8 mouse cellular contexts compared by ENCODE assay signal in genomic region chr12:59011275-59011843, GRCm38 (mm10). TPM values are rescaled to one million over a fixed set of nuclear protein-coding genes. Genes with fewer than 3 reads are reported as not detected.
DNase-seq lines count a peak whose midpoint lies in the region; ATAC-seq and TF ChIP-seq lines count a peak whose summit lies in the region.

No protein-coding gene starts in this region.

- peak overlapping the region; percentile 74 for H3K9ac ChIP-seq in liver, embryonic 11.5 days (ENCODE audit: low read depth, low read length)
- H3K9ac ChIP-seq in stomach, postnatal 0 days (ENCODE audit: low read length) = peak overlapping the region; percentile 92

- H3K4me2 ChIP-seq in liver, embryonic 11.5 days = peak overlapping the region; percentile 70
- peak overlapping the region; percentile 82 for H3K4me2 ChIP-seq in stomach, postnatal 0 days (replicated peaks; ENCODE audit: low read depth)

- H3K36me3 ChIP-seq in thymus, adult 2 months (ENCODE audit: control insufficient read depth, insufficient read depth, low read length) = peaks cover 6% of the 10 kb centered on the region; the same call in 1 of the 2 replicates
- H3K36me3 ChIP-seq in liver, embryonic 11.5 days (ENCODE audit: control insufficient read depth, insufficient read depth, low read length) = peaks cover 7% of the 10 kb centered on the region; the same call in 1 of the 2 replicates
- peaks cover 3% of the 10 kb centered on the region; the same call in 1 of the 2 replicates for H3K36me3 ChIP-seq in stomach, postnatal 0 days (ENCODE audit: control insufficient read depth, insufficient read depth, low read length)

- ATAC-seq in liver, embryonic 11.5 days (replicated peaks; ENCODE audit: low FRiP score) = peak; percentile 69; the same call in 1 of the 2 replicates
- ATAC-seq in stomach, postnatal 0 days (ENCODE audit: low FRiP score, low TSS enrichment) = peak; percentile 62

- no peaks in the 10 kb centered on the region for H3K9me3 ChIP-seq in liver, embryonic 11.5 days (ENCODE audit: control insufficient read depth, low read length)
- H3K9me3 ChIP-seq in stomach, postnatal 0 days (ENCODE audit: control insufficient read depth, low read length) = no peaks in the 10 kb centered on the region

- TF ChIP-seq POLR2A in thymus, adult 2 months (IDR thresholded peaks at IDR 0.05; ENCODE audit: control insufficient read depth, extremely low read depth, insufficient read depth, low read length, poor library complexity) = no peak

- H3K27ac ChIP-seq in gastrocnemius, adult 2 months = peak overlapping the region; percentile 98
- peak overlapping the region; percentile 34 for H3K27ac ChIP-seq in thymus, adult 2 months (ENCODE audit: control insufficient read depth, insufficient read depth, low read length)
- peak overlapping the region; percentile 85 for H3K27ac ChIP-seq in liver, embryonic 11.5 days (ENCODE audit: low read depth, low read length)
- peak overlapping the region; percentile 98 for H3K27ac ChIP-seq in stomach, postnatal 0 days (replicated peaks)

- peak overlapping the region; percentile 99 for H3K4me3 ChIP-seq in gastrocnemius, adult 2 months
- peak overlapping the region; percentile 84 for H3K4me3 ChIP-seq in thymus, adult 2 months (ENCODE audit: control insufficient read depth, insufficient read depth, low read length)
- peak overlapping the region; percentile 63 for H3K4me3 ChIP-seq in liver, embryonic 11.5 days (ENCODE audit: low read depth, low read length)
- H3K4me3 ChIP-seq in stomach, postnatal 0 days (ENCODE audit: low read depth, low read length) = peak overlapping the region; percentile 79

- no peak for TF ChIP-seq CTCF in gastrocnemius, adult 2 months (IDR thresholded peaks at IDR 0.05)
- TF ChIP-seq CTCF in thymus, adult 2 months (IDR thresholded peaks at IDR 0.05; ENCODE audit: borderline replicate concordance, control insufficient read depth, extremely low read depth, insufficient read depth, low read length, poor library complexity) = no peak
- TF ChIP-seq CTCF in stomach, postnatal 0 days (IDR thresholded peaks at IDR 0.05; ENCODE audit: low read depth) = no peak

- no peaks in the 10 kb centered on the region for H3K4me1 ChIP-seq in thymus, adult 2 months (replicated peaks; ENCODE audit: control insufficient read depth, insufficient read depth, low read length)
- H3K4me1 ChIP-seq in liver, embryonic 11.5 days (replicated peaks; ENCODE audit: control insufficient read depth, insufficient read depth, low read length) = peaks cover 8% of the 10 kb centered on the region
- H3K4me1 ChIP-seq in stomach, postnatal 0 days (replicated peaks; ENCODE audit: control insufficient read depth, insufficient read depth) = peaks cover 5% of the 10 kb centered on the region

- TF ChIP-seq EP300 in stomach, postnatal 0 days (optimal IDR thresholded peaks at IDR 0.05) = no peak

- WGBS in thymus, adult 2 months = 3% methylated on average over 25 of the region's 25 CpGs
- 0% methylated on average over 25 of the region's 25 CpGs for WGBS in liver, embryonic 11.5 days
- WGBS in stomach, postnatal 0 days = 0% methylated on average over 25 of the region's 25 CpGs

- H3K27me3 ChIP-seq in thymus, adult 2 months (ENCODE audit: control insufficient read depth, insufficient read depth, low read length) = no peaks in the 10 kb centered on the region
- no peaks in the 10 kb centered on the region for H3K27me3 ChIP-seq in liver, embryonic 11.5 days (replicated peaks; ENCODE audit: control insufficient read depth, insufficient read depth, low read length)
- H3K27me3 ChIP-seq in stomach, postnatal 0 days (ENCODE audit: control insufficient read depth, insufficient read depth, low read length) = no peaks in the 10 kb centered on the region

- intact Hi-C loops in gastrocnemius, adult 2 months (cut with DNase I) = loop anchor here (5.0 kb wide), 1 partner anchor 206 kb away; the partner anchor contains the start of gene Fbxo33

- DNase-seq in gastrocnemius, adult 2 months = no peak
- DNase-seq in gastrocnemius, postnatal 25 days = no peak
- DNase-seq in thymus, adult 2 months = no peak
- no peak for DNase-seq in thymus, adult 18-20 months
- DNase-seq in liver, embryonic 11.5 days (ENCODE audit: low spot score) = no peak
- DNase-seq in stomach, postnatal 0 days (ENCODE audit: low spot score) = no peak
- DNase-seq in spleen, postnatal 10 days (ENCODE audit: low spot score in 2 of 2) = no peak
- no peak for DNase-seq in layer of hippocampus, adult 8-10 months (ENCODE audit: low spot score in 2 of 2)

RNA-seq across cellular contexts. Expression of gene Sec23a, which starts 0.5 kb away (rescaled TPM):
- total RNA-seq in gastrocnemius, adult 2 months (2021) = 10 to 100 TPM; 54.7 to 61.6 TPM
- 10 to 100 TPM; 44.4 to 46.0 TPM for total RNA-seq in gastrocnemius, postnatal 25 days (2021)
- polyA plus RNA-seq in thymus, adult 2 months (2012; rRNA removed) = 9.7 and 10.8 TPM in 2 replicates
- polyA plus RNA-seq in liver, embryonic 11.5 days (2014; fragmentation: Nextera tagmentation; extraction: Ambion mirVana) = 42.5 and 51.6 TPM in 2 replicates
- polyA plus RNA-seq in stomach, postnatal 0 days (2015; fragmentation: Nextera tagmentation; extraction: Ambion mirVana) = 32.4 and 33.7 TPM in 2 replicates
- total RNA-seq in layer of hippocampus, adult 8-10 months (2022) = 100 to 1,000 TPM in 2 of 4 experiments, 10 to 100 TPM in 2; 90.2 to 114 (median 101) TPM

RNA-seq across cellular contexts. Expression of gene Gemin2, which starts 1.8 kb away (rescaled TPM):
- total RNA-seq in gastrocnemius, adult 2 months (2021) = 1 to 10 TPM; 4.3 to 5.0 TPM
- 1 to 10 TPM; 3.8 to 4.4 TPM for total RNA-seq in gastrocnemius, postnatal 25 days (2021)
- 5.2 and 5.9 TPM in 2 replicates for polyA plus RNA-seq in thymus, adult 2 months (2012; rRNA removed)
- 33.9 and 36.5 TPM in 2 replicates for polyA plus RNA-seq in liver, embryonic 11.5 days (2014; fragmentation: Nextera tagmentation; extraction: Ambion mirVana)
- 14.8 TPM in 2 replicates for polyA plus RNA-seq in stomach, postnatal 0 days (2015; fragmentation: Nextera tagmentation; extraction: Ambion mirVana)
- 1 to 10 TPM; 6.8 to 9.9 (median 9.1) TPM for total RNA-seq in layer of hippocampus, adult 8-10 months (2022)

RNA-seq across cellular contexts. Expression of gene Trappc6b, which starts 49.9 kb away (rescaled TPM):
- total RNA-seq in gastrocnemius, adult 2 months (2021) = 10 to 100 TPM; 46.4 to 60.7 TPM
- 10 to 100 TPM; 35.4 to 45.8 TPM for total RNA-seq in gastrocnemius, postnatal 25 days (2021)
- polyA plus RNA-seq in thymus, adult 2 months (2012; rRNA removed) = 57.6 and 63.3 TPM in 2 replicates
- polyA plus RNA-seq in liver, embryonic 11.5 days (2014; fragmentation: Nextera tagmentation; extraction: Ambion mirVana) = 58.9 and 60.8 TPM in 2 replicates
- polyA plus RNA-seq in stomach, postnatal 0 days (2015; fragmentation: Nextera tagmentation; extraction: Ambion mirVana) = 82.1 and 82.2 TPM in 2 replicates
- total RNA-seq in layer of hippocampus, adult 8-10 months (2022) = 100 to 1,000 TPM; 101 to 109 (median 106) TPM

RNA-seq across cellular contexts. Expression of gene Pnn, which starts 55.3 kb away (rescaled TPM):
- 10 to 100 TPM; 18.2 to 22.5 TPM for total RNA-seq in gastrocnemius, adult 2 months (2021)
- 10 to 100 TPM; 15.0 to 15.8 TPM for total RNA-seq in gastrocnemius, postnatal 25 days (2021)
- 32.2 and 34.0 TPM in 2 replicates for polyA plus RNA-seq in thymus, adult 2 months (2012; rRNA removed)
- 90.7 and 92.2 TPM in 2 replicates for polyA plus RNA-seq in liver, embryonic 11.5 days (2014; fragmentation: Nextera tagmentation; extraction: Ambion mirVana)
- polyA plus RNA-seq in stomach, postnatal 0 days (2015; fragmentation: Nextera tagmentation; extraction: Ambion mirVana) = 30.2 and 39.2 TPM in 2 replicates
- 10 to 100 TPM; 44.1 to 62.6 (median 55.0) TPM for total RNA-seq in layer of hippocampus, adult 8-10 months (2022)

Comparison
In these comparisons a context has a peak if more than half of its experiments do, and no peak if none do; other contexts are left out.
1. H3K27ac ChIP-seq: peak in every context shown above with its lines; median percentile 98 in gastrocnemius, adult 2 months; 98 in stomach, postnatal 0 days; 85 in liver, embryonic 11.5 days; 34 in thymus, adult 2 months.